Mouse (Mus musculus): ENCODE results near the gene Hist1h4f. TPM values are rescaled to one million over a fixed set of nuclear protein-coding genes. Genes with fewer than 3 reads are reported as not detected.
"Not testable (repeated sequence)": the region's sequence is repeated elsewhere in the genome, so short reads cannot be mapped to it uniquely, and the experiment has no call there.

The Hist1h4f gene
- 1.3 TPM in 1 of 2 replicates, not detected in the other for polyA plus RNA-seq (2014; fragmentation: Nextera tagmentation; extraction: Ambion mirVana)

DNA sequence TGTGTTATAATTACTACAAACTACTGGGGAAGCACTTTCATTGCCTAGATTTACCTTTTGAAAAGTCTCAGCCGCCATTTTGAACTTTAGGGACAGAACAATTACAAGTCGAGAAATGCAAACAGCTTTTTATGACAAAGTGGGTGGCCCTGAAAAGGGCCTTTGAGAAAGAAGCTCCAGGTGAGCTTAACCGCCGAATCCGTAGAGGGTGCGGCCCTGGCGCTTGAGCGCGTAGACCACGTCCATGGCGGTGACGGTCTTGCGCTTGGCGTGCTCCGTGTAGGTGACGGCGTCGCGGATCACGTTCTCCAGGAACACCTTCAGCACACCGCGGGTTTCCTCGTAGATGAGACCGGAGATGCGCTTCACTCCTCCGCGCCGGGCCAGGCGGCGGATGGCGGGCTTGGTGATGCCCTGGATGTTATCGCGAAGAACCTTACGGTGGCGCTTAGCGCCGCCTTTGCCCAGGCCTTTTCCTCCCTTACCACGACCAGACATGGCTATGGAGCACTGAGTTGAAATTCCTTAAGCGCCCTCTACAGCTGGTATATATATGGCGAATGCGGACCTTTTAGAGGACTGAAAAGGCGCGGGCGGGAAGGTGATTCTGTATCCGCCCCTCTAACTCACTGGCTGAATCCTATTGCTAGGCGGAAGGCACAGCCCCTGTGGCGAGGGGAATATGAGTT lies at the start of gene Hist1h4f:
Gene Hist1h4f, minus strand, starts transcription at position 503 of the 689 bp plus-strand sequence.
- H3K4me2 ChIP-seq (ENCODE audit: low read depth, low read length) = peak within 1 kb of the TSS; percentile 50
- H3K36me3 ChIP-seq (replicated peaks; ENCODE audit: control insufficient read depth, insufficient read depth, low read depth, low read length); H3K27me3 ChIP-seq (ENCODE audit: control insufficient read depth, insufficient read depth, low read length); H3K9me3 ChIP-seq (replicated peaks; ENCODE audit: control insufficient read depth, low read length); H3K4me1 ChIP-seq (ENCODE audit: control insufficient read depth, insufficient read depth, low read length): not testable (repeated sequence)
- ATAC-seq (replicated peaks; ENCODE audit: insufficient number of reproducible peaks, low FRiP score, low TSS enrichment, low read depth) (peak; percentile 79), DNase-seq (ENCODE audit: low spot score) (peak; percentile 96)
- WGBS = under 1% methylated on average over 47 of the region's 47 CpGs
- peak within 1 kb of the TSS; percentile 65 for H3K9ac ChIP-seq (replicated peaks; ENCODE audit: low read length)
- H3K4me3 ChIP-seq (ENCODE audit: low read depth, low read length) = peak within 1 kb of the TSS; percentile 40
- peak within 1 kb of the TSS; percentile 92 for H3K27ac ChIP-seq (replicated peaks; ENCODE audit: low read depth, low read length)

- Histone ChIP-seq H3K27me3 (ENCODE audit: control insufficient read depth, insufficient read depth, low read length) (no peaks in the 10 kb centered on the region), H3K36me3 (replicated peaks; ENCODE audit: control insufficient read depth, insufficient read depth, low read depth, low read length) (no peaks in the 10 kb centered on the region), H3K9ac (replicated peaks; ENCODE audit: low read length) (no peak overlapping the region), H3K4me1 (ENCODE audit: control insufficient read depth, insufficient read depth, low read length) (no peaks in the 10 kb centered on the region), H3K9me3 (replicated peaks; ENCODE audit: control insufficient read depth, low read length) (no peaks in the 10 kb centered on the region), H3K4me2 (ENCODE audit: low read depth, low read length) (no peak overlapping the region), H3K27ac (replicated peaks; ENCODE audit: low read depth, low read length) (no peak overlapping the region), H3K4me3 (ENCODE audit: low read depth, low read length) (no peak overlapping the region)
- DNase-seq (ENCODE audit: low spot score) (peak; percentile 84), ATAC-seq (replicated peaks; ENCODE audit: insufficient number of reproducible peaks, low FRiP score, low TSS enrichment, low read depth) (no peak)
- WGBS = 6% methylated on average over 9 of the region's 9 CpGs
Observed at GRCm38 (mm10) chr13:23597957-23598356, 46.5 kb upstream of the Hist1h4f start.

GRCm38 (mm10) chr13:23595622-23596372 lies 44.3 kb upstream of the Hist1h4f start:
- 81% methylated on average over 7 of the region's 7 CpGs for WGBS
- no peak overlapping the region for H3K9ac ChIP-seq (replicated peaks; ENCODE audit: low read length)

DNA sequence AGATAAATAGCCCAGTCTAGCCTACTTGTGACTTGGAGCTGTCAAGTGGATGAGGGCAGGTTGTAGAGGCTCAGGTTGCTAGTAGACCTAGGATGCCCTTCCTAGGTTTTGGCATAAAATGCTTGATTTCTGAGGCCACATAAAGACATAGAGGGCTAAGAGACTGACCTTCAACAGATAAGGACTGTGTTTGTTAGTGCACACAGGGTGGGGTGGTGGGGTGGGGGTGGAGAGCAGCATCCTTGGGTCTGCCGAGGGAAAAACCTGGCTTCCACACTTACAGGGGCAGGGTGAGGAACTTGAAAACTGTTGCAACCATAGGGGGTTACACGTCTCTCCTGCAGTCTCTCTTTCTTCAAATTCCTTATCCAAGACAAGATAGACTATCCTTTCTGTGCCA lies 43.7 kb upstream of the Hist1h4f start:
- Histone ChIP-seq H3K27ac (replicated peaks; ENCODE audit: low read depth, low read length) (no peak overlapping the region), H3K4me2 (ENCODE audit: low read depth, low read length) (no peak overlapping the region), H3K9me3 (replicated peaks; ENCODE audit: control insufficient read depth, low read length) (no peaks in the 10 kb centered on the region), H3K36me3 (replicated peaks; ENCODE audit: control insufficient read depth, insufficient read depth, low read depth, low read length) (no peaks in the 10 kb centered on the region), H3K4me1 (ENCODE audit: control insufficient read depth, insufficient read depth, low read length) (no peaks in the 10 kb centered on the region), H3K27me3 (ENCODE audit: control insufficient read depth, insufficient read depth, low read length) (no peaks in the 10 kb centered on the region), H3K4me3 (ENCODE audit: low read depth, low read length) (no peak overlapping the region), H3K9ac (replicated peaks; ENCODE audit: low read length) (no peak overlapping the region)
- WGBS = 75% methylated on average over 2 of the region's 2 CpGs
- DNase-seq (ENCODE audit: low spot score) (no peak), ATAC-seq (replicated peaks; ENCODE audit: insufficient number of reproducible peaks, low FRiP score, low TSS enrichment, low read depth) (no peak)

More at GRCm38 (mm10) chr13:23595622-23596372, 44.3 kb upstream of the Hist1h4f start:
- H3K4me3 ChIP-seq (ENCODE audit: low read depth, low read length) = no peak overlapping the region
- no peak overlapping the region for H3K27ac ChIP-seq (replicated peaks; ENCODE audit: low read depth, low read length)
- H3K4me1 ChIP-seq (ENCODE audit: control insufficient read depth, insufficient read depth, low read length) = no peaks in the 10 kb centered on the region
- no peaks in the 10 kb centered on the region for H3K27me3 ChIP-seq (ENCODE audit: control insufficient read depth, insufficient read depth, low read length)
- H3K4me2 ChIP-seq (ENCODE audit: low read depth, low read length) = no peak overlapping the region
- ATAC-seq (replicated peaks; ENCODE audit: insufficient number of reproducible peaks, low FRiP score, low TSS enrichment, low read depth) (no peak), DNase-seq (ENCODE audit: low spot score) (no peak)
- no peaks in the 10 kb centered on the region for H3K36me3 ChIP-seq (replicated peaks; ENCODE audit: control insufficient read depth, insufficient read depth, low read depth, low read length)
- H3K9me3 ChIP-seq (replicated peaks; ENCODE audit: control insufficient read depth, low read length) = no peaks in the 10 kb centered on the region

GRCm38 (mm10) chr13:23593051-23593770 lies 41.8 kb upstream of the Hist1h4f start:
- no peak overlapping the region for H3K9ac ChIP-seq (replicated peaks; ENCODE audit: low read length)
- 0 out of 2 replicates have a peak overlapping the region, but pooled peaks have one; percentile 16 for H3K27ac ChIP-seq (replicated peaks; ENCODE audit: low read depth, low read length)
- no peaks in the 10 kb centered on the region for H3K27me3 ChIP-seq (ENCODE audit: control insufficient read depth, insufficient read depth, low read length)
- no peak overlapping the region for H3K4me2 ChIP-seq (ENCODE audit: low read depth, low read length)
- DNase-seq (ENCODE audit: low spot score) (peak; percentile 12), ATAC-seq (replicated peaks; ENCODE audit: insufficient number of reproducible peaks, low FRiP score, low TSS enrichment, low read depth) (no peak)
- H3K4me1 ChIP-seq (ENCODE audit: control insufficient read depth, insufficient read depth, low read length) = no peaks in the 10 kb centered on the region
- H3K4me3 ChIP-seq (ENCODE audit: low read depth, low read length) = no peak overlapping the region
- H3K36me3 ChIP-seq (replicated peaks; ENCODE audit: control insufficient read depth, insufficient read depth, low read depth, low read length) = no peaks in the 10 kb centered on the region
- 63% methylated on average over 5 of the region's 5 CpGs for WGBS
- H3K9me3 ChIP-seq (replicated peaks; ENCODE audit: control insufficient read depth, low read length) = no peaks in the 10 kb centered on the region

DNA sequence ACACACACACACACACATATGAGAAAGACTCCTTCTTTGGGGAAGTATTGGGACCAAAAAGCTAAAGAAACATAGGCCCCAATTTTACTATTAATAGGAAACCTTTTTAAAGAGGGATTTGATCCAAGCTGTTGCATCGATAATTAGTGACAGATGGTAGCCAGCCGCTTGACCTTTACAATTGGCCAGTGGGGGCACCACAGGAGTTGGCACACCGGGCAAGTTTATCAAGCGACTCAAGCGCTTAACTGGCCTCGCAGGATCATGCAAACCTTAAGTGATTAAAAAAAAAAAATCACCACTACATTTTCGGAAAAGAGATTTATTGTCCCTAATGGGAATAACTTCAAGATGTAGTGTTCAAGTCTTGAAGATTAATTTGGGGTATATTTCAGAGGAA lies 41.2 kb upstream of the Hist1h4f start:
- DNase-seq (ENCODE audit: low spot score) (peak; percentile 15), ATAC-seq (replicated peaks; ENCODE audit: insufficient number of reproducible peaks, low FRiP score, low TSS enrichment, low read depth) (no peak)
- H3K27me3 ChIP-seq (ENCODE audit: control insufficient read depth, insufficient read depth, low read length) = no peaks in the 10 kb centered on the region
- H3K4me1 ChIP-seq (ENCODE audit: control insufficient read depth, insufficient read depth, low read length) = no peaks in the 10 kb centered on the region
- 72% methylated on average over 7 of the region's 7 CpGs for WGBS
- H3K4me2 ChIP-seq (ENCODE audit: low read depth, low read length) = no peak overlapping the region
- no peak overlapping the region for H3K27ac ChIP-seq (replicated peaks; ENCODE audit: low read depth, low read length)
- H3K9me3 ChIP-seq (replicated peaks; ENCODE audit: control insufficient read depth, low read length) = no peaks in the 10 kb centered on the region
- H3K9ac ChIP-seq (replicated peaks; ENCODE audit: low read length) = no peak overlapping the region
- H3K36me3 ChIP-seq (replicated peaks; ENCODE audit: control insufficient read depth, insufficient read depth, low read depth, low read length) = no peaks in the 10 kb centered on the region
- H3K4me3 ChIP-seq (ENCODE audit: low read depth, low read length) = no peak overlapping the region

GRCm38 (mm10) chr13:23591886-23592285 lies 40.4 kb upstream of the Hist1h4f start:
- H3K27me3 ChIP-seq (ENCODE audit: control insufficient read depth, insufficient read depth, low read length); H3K36me3 ChIP-seq (replicated peaks; ENCODE audit: control insufficient read depth, insufficient read depth, low read depth, low read length); H3K9me3 ChIP-seq (replicated peaks; ENCODE audit: control insufficient read depth, low read length); H3K4me1 ChIP-seq (ENCODE audit: control insufficient read depth, insufficient read depth, low read length); H3K4me2 ChIP-seq (ENCODE audit: low read depth, low read length); H3K9ac ChIP-seq (replicated peaks; ENCODE audit: low read length); ATAC-seq (replicated peaks; ENCODE audit: insufficient number of reproducible peaks, low FRiP score, low TSS enrichment, low read depth); H3K27ac ChIP-seq (replicated peaks; ENCODE audit: low read depth, low read length); H3K4me3 ChIP-seq (ENCODE audit: low read depth, low read length); DNase-seq (ENCODE audit: low spot score): not testable (repeated sequence)
- 79% methylated on average over 7 of the region's 7 CpGs for WGBS
